Mouse (Mus musculus) ZHBTc4 (cell line): ENCODE data around the gene Aimp1.

Experiments
- DNase-seq: peaks from one replicate; pipeline ENCODE4 v3.0.0-alpha.2; 2011; ENCODE audit warnings: low read depth, low spot score

The Aimp1 gene

DNA sequence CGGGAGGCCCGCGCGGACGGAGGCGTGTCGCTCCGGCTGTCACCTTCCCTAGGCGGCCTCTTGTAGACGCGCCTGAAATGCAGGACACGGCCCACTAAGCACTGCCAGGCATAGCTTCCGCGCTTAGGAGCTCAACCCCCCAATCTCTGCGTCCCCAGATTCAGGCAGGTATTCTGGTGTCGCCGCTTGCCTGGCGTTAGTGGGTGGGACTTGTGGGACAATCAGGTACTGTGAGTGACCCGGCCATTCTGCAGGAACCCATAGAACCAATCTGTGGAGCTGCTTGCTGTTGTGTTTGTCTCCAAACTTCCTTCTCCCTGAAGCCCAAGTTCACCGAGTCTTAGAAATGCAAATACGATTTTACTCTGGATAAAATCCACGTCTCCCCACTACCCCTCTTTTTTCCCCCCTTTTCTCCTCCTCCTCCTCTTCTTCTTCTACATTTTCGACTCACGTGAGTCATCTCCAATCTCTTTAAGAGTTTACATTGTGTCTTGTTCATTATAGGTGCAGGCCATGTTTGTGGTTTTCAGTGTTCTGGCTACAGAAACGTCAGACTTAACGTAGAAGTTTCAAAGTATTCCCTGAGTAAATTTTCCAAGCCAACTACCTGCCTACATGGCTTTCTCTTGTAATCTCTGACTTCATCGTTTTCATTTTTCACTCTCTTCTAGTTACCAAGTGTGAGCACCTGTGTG lies at the start of gene Aimp1:
Aimp1 (minus strand) TSS at position 140 of the 698 bp plus-strand sequence.
- no peak for DNase-seq

DNA sequence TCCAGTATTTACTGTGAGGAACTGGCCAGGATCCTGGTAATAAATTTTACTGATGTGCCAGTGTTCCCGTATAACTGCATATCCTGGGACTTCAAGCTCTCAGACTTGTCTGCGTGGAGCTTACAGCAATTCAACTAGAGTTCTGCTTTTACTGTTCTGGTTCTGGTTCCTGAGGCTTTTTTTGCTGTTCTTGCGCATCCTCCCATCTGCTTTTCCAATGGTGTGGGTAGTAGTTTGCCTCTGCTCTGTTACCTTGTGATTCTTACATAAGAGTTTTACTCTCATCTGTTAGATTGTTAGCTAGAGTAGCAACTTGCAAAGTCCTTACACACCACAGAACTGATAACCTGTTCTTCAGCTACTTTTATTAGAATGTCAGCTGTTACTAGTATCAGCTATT lies 40.2 kb upstream of the Aimp1 start:
- DNase-seq: no peak

DNA sequence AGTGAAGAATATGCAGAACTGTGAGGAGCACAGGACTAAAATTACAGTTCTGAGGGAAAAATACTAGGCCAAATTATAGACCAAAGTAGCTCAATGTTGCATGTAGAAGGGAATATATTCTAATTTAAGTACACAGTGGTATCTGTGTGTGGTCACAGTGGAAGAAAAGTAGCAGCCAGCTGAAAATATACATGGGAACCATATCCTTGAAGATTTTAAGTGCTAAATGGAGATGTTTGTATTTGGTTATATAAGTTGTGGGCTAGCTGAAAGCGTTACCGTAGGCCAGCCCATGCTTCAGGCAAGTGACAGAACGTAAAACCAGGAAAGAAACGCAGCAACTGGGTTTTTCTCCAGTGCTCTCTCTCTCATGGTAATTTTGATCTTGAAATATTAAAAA lies 33.1 kb upstream of the Aimp1 start:
- no peak for DNase-seq

DNA sequence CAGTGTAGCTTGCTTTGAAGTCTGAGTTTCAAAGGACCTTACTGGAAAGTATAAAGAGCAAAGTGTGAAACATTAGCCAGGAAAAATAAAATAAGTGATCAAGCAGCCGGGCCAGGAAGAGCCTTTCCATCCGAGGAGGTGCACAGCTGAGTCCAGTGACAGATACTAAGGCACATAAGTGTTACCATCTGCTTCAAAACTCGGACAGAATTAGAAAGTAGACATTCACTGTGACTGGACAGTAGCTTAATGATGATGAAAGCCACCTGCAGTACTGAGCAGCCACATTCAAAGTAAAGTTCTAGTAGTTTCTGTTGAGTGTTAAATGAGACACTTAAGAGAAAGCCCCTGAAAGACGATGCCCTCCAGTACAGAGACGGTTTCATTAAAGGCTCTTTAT lies 29.7 kb upstream of the Aimp1 start:
- DNase-seq: no peak

DNA sequence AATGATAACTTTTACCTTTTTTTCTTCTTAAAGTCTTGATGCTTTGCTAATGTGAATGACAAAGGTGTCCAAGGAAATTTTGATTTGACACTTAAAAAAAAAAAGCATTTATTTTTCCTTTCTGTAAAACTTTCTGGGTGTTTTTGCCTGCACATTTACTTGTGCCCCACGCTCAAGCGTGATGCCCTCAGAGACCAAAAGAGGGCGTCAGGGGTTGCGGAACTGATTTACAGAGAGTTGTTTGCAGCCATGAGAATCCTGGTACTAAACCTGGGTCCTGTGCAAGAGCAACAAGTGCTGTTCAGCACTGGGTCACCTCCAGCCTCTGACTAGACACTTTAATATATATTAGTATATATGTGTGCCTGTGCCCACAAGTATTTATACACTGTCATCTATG lies 22.8 kb upstream of the Aimp1 start:
- DNase-seq: peak; percentile 60

DNA sequence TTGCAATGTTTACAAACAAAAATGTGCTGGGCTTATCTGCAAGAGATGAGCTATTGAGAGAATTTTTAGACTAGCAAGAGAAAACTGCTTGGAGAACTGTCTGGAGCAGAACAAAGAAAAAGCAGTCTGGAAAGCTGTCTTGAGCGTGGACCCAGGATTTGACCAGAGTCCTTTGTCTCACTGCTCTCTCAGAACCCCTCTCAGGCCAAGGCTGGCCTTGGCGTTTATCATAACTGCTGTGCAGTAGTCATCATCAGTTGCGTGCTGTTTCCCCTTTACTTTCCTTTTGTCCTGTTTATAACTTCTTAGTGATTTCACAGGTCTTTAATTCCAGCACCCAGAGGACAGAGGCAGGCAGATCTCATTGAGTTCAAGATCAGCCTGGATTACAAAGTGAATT lies 20.0 kb upstream of the Aimp1 start:
- DNase-seq: no peak

DNA sequence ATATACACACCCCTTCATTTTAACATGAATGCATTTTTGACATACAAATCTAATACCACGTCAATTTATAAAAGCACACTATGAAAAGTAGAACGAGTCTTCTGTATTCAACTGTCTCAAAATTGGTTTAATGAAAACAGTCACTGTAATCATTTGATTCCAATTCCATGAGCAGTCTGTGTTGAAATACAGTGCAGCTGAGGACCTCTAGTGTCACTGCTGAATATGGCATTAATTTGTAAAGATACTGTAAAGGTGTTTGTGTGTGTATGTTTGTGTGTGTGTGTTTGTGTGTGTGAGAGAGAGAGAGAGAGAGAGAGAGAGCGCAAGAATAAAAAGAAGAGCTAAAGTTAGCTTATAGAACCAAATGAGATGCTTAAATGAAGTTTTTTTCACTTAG lies 17.2 kb upstream of the Aimp1 start:
- peak; percentile 15 for DNase-seq

DNA sequence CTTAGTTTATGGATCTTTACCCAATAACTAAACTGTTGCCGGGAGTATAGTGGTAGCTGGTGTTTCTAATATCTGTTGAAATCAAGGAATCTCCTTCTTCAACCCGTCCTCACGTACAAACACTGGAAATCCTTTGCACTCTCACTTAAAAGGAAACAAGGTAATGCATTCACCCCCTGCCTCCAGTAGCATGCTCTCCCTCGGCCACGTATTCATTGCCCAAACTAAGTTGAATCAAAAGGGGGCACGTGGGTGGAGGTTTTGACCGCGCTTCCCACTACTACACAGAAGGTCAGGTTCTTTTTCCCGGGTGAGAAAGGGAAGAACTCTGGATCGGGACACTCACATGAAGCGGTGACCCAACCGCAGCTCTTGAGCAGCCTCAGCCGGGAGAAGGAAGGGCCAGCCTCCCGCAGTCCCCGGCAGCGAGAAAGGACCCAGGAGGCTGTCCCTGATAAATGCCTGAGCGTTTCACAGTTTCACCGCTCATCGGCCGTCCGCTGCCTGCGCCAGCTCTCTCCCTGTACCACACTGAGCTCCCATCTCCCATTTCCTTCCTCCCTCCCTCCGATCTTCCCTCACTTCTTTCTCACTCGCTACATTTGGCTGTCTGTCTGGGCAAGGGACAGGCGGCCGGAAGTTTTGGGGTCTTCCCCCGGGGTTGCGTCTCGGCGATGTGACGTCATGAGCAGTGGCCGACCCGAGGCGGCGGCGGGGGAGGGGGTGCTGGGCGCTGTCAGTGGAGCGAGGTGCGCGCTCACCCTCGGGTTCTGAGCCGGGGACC lies 531 bp downstream of the Aimp1 start, which contains the start of gene Tbck:
Tbck (plus strand) TSS at position 698 of the 784 bp plus-strand sequence.
- peak; percentile 95 for DNase-seq

DNA sequence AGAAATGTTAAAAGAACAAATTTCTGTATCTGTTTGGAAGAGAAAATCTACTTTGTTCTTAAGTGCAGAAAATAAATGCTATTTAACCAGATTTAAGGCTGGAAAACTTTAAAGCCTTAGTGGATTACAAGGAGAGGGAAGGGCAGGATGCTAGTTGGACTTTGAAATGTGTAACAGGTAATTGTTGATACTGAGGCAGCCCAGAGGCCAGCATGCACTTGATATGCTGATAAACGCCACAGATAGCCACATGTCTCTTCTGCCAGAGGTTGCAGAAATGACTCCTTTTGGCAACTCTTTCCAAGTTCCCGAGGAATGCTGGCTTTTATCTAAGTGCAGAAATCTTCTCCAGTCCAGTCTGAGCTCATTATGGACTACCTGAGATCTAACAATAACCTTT lies 6.7 kb downstream of the Aimp1 start:
- DNase-seq: no peak

DNA sequence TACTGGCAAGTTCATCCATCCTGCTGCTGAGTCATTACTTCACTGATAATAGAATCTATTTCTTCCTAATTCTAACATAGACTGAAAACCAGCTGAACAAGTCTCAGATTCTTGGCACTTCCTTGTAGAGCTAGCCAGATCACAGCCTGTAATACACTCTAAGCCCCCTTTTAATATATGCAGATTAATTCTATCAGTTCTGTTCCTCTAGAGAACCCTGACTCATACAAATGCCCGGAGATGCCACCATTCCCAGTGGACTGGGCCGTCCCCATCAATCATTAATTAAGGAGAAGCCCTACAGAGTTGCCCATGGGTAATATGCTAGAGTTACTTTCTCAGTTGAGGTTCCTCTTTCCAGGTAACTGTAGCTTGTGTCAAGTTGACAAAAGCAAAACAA lies 28.2 kb downstream of the Aimp1 start:
- no peak for DNase-seq

DNA sequence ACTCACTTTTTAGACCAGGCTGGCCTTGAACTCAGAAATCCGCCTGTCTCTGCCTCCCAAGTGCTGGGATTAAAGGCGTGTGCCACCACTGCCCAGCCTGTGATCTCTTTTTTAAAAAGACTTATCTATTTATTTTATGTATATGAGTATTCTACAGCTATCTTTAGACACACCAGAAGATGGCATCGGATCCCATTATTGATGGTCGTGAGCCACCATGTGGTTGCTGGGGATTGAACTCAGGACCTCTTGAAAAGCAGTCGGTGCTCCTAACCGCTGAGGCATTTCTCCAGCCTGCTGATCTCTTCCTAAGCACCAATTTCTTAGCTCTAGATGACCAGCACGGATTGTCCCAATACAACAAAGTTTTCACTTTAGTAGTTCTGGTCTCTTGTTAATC lies 30.2 kb downstream of the Aimp1 start:
- no peak for DNase-seq

DNA sequence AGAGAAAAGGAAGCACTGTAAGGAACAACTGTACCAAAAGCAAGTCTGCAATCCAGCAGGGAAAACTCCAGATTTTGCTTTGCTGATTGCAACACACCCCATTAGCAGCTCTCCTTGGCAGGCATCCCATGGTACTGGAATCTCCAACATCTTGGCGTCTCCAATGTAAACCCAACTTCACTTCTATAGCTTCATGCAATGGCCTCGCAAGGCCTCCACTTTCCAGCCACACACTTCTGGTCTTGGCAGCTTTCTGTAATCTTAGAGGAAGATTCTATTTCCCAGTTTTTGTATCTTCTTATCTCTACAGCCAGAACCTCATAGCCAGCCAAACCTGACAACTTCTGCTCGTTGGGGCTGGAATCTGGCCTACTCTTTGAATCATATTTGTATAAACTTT lies 32.4 kb downstream of the Aimp1 start:
- DNase-seq: no peak

DNA sequence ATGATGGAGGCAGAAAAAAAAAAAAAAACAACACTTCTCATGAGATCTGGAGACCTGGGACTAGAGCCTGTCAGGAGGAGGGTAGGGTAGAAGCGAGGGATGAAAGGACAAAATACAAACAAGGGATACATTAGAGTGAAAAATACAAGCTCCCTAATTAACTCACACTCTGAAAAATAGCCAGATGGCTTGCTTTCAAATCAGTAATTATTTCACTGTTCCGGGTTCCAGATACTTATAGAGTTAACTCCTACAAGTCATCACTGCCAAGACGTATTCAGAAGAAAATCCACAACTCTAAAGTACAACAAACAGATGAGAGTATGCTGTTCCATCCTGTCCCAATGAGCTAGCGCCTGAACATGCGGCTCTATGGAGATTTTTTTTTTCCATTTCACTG lies 34.0 kb downstream of the Aimp1 start:
- DNase-seq: no peak

DNA sequence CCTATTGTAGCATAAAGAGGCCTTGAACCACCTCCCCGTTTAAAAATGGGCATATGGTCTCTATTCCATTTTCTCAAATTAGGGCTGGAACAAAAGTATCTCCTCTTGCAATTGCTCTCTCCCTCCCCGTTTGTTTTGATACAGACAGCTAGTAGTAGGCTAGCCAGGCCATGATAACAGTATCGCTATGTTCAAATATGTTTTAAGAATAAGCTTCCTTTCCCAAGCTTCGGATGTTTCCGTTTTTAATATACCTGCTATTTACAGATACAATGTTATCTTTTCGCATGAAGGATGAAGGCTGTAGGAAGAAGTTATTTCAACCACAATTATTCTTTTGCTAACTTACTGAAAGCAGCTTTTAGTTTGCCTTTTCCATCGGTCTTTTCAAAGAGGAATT lies 34.8 kb downstream of the Aimp1 start:
- DNase-seq: no peak

DNA sequence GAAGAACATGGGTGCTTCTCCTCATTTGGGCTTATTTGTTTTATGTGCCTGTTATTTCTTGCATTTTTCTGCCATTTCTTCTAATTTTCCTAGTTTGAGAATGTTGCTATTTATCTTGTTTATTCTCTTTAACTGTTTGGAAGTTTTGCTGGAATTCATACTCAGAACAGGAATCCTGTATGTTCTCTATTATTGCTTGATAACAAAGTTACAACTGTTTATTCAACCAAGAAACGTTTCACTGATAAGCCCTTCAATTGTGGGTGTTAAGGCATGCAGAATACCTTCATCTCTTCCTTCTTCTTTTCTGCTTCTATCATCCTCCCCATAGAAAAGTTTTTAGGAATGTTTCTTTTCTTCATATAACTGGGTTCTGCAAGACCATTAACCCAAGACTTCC lies 37.4 kb downstream of the Aimp1 start:
- no peak for DNase-seq

DNA sequence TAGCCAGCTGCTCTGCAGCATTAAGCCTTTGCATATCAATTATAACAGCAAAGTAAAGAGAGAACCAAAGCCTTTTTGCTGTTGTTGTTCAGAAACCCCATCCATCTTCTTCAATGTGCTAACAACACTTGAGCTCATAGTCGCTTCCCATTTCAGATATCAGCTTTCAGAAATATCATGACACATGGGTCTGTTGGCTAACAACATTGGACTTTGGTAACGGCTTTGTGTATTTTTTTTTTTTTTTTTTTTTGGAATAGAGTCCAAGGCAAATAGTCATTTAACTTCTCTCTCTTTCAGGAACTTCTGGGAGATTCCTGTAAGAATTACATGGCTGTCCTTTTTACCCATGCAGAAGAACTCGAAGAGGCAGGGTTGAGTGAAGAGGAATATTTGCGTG lies 40.1 kb downstream of the Aimp1 start:
- no peak for DNase-seq

DNA sequence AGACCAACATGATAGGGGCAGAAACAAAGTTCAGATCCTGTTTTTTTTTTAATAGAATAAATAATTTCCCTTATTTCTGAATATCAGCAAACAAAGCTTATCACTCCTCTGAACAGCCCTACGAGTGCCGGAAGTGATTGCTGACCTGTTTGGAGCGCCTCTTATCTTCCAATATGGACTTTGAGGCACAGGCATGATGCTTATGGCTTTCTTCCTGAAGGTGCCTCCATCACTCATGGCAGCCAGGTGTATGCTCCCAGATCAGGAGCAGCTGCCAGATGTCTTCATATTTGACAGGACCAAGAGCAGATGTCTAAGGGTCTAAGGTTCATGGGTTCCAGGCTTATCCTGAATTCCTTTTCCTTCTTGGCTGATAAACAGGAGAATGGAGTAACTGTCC lies 47.1 kb downstream of the Aimp1 start:
- DNase-seq: no peak

DNA sequence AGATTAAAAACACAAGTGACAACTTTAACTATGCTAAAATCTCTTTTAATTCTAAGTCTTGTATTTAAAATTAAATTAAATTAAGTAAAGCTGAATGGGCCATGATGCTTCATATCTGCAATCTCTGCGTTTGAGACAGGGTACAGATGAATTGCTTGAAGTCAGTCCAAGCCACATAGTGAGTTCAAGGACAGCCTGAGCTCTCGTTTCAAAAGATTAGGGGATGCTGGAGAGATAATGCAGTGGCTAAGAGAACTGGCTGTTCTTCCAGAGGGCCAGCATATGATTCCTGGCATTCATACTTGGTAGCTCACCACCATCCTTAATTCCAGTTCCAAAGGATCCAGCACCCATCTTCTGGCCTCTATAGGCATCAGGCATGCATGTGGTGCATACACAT lies 50.9 kb downstream of the Aimp1 start:
- DNase-seq: no peak

DNA sequence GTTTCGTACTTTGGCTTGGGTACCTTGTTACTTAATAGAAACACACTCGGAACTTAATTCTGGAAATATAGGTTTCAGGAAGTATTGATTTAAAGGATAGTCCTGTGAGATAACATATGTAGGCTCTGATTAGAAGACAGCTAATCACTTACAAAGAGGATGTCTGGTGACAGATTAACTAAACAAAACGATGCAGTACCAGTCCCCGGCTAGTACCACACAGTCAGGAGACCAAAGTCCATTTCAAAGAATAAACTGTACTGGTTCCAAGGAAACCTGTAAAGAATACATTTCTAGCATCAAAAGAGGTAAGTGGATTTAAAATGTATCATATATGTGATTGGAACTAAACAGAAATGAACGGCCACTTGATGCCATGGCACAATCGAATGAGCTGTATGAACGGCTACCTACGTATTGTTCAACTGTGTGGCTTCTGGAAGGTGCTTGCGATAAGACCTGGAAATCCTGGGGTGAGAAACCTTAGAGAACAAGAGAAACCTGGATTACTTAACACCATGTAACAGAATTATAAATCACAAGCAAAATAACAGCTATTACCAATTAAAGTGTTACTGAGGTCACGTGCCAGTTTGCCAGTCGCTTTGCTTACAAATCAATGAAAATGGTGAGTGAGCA lies 54.5 kb downstream of the Aimp1 start, which contains the start of gene Gimd1:
Gimd1 (plus strand) TSS at position 220 of the 639 bp plus-strand sequence.
- DNase-seq: no peak

DNA sequence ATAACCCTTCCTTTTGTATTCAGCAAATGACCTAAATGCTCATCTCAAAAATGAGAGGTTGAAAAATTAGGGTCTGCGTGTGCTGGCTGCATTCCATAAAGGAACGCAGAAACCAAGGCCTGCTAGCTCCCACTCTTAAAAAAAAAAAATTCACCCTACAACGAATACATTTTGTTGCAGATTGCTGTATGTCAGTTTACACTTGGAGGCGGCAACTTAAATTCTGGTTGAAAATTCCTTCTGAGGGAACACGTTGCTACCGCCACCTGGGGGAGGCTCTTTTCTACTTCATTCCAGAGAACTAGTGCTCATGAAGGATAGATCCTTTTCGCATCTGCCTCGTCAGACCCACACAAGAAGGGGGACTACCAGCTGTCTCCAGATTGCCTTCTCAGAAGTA lies 55.4 kb downstream of the Aimp1 start:
- DNase-seq: peak; percentile 12
